Mouse (Mus musculus) yolk sac, embryonic 10.5 days (tissue): ENCODE measurements at regions not wholly inside any gene's neighbourhood (a gene's known extent, or its start where the extent isn't known, plus 50 kb on each side); places are given as distances from the start of the nearest gene placed in this dataset.

Experiments used
- DNase-seq: peaks from one replicate; pipeline ENCODE4 v3.0.0-alpha.2; 2017; ENCODE audit warnings: low spot score

DNA sequence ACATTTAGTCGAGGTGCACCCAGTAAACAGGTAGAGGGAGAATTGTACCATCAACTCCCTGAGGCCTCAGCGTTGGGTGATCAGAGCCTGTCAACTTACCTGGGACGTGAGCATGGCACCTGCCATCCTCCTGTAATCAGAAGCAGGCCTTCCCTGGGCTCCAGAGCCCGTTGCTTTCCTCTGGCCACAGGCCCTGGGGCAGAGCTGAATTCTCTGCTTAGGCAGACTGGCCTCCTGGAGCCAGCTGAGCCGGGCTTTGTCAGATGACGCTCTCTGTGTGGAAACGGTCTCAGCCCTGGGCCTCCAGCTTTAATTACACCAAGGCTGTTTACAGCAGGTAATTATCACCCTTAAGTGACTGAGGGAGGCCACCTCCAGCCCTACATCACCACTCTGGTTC is 92.6 kb upstream of the Pmepa1 start:
- DNase-seq, result no peak

DNA sequence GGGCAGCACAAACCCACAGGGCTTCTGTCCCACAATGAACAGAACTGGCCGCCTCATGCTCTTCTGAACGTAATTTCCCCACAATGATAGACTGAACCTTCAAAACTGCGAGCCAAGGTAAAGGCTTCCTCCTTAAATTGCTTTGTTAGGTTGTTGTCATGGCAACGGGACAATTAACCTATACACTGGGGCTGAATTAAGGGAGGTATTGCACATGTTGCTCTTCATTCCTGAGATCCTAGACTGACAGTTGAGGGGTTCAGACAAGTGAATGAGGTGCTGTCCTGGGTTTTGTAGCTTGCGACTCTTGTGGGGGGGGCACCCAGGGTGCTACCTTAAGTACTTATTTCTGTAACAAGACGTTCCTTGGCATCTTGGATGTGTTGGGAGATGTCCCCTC is 100.6 kb upstream of the Pmepa1 start:
- DNase-seq, result no peak

DNA sequence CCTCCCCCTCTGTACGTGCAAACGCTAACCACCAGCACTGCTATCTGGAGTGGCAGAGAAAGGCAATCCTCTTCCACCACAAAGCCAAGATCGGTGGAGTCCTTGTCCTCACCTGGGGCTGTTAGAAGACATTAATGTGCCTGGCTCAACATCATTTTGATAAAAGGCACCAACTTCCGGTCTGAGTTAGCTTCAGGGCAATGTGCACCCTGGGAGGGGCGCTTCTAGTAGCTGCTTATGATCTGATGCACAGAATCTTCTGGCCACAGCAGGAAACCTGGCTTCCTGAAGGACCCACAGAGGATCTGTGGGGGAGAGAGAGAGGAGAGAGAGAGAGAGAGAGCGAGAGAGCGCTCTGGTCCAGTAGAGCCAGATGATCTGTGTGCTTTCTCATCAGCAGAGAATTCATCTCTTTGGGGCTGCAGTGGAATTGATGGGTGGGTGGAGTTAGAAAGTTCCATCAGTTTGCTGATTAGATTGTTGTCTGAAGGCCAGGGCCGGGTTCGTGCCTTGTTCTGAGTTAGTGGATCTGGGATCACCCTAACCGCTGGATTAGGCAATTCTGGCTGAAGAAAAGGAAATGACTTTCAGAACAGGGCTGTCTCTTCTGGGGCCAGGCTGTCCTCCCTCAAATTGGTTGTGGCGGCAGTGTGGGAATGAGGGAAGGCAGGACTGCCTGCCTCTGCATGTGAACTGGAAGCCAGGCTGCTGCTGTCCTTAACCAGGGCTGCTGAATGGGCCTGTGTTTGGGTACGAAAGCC is 101.3 kb upstream of the Pmepa1 start:
- no peak for DNase-seq

DNA sequence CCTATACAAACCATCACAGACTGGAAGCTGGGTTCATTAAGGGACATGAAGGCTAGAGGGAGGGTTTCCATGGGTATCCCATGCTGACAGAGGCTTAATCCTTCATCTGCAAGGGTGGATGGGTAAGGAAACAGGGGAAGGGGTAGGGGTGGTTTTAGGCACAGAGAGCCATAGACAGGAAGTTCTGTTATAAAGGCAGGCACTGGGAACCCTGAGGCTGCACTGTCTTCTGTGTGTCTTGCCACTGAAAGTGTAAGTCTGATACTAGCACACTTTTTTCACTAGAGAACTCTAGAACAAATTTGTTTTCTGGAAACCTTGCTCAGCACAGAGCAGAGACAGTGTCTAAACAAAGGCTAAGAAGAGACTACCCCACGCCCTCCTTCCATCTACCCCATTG is 103.4 kb upstream of the Pmepa1 start:
- no peak for DNase-seq

DNA sequence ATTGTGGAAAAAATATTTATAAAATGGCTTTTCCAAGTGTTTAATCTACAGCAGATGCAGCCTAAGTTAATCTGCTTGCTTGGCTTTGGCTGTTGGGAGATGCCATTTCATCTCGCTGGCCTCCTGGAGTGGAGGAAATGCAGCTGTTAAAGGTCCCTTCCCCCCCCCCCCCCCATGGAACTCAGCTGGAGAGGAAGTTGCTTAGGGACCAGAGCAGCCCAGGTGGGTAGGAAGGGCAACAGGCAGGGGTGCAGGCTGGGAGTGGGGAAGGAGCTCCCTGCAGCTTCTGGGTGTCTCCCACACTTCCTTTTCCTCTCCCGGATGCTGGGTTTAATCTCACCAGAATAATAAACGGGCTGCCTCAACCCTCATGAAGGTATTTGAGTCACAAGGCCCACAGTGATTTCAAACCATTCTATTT is 104.0 kb upstream of the Pmepa1 start:
- no peak for DNase-seq

DNA sequence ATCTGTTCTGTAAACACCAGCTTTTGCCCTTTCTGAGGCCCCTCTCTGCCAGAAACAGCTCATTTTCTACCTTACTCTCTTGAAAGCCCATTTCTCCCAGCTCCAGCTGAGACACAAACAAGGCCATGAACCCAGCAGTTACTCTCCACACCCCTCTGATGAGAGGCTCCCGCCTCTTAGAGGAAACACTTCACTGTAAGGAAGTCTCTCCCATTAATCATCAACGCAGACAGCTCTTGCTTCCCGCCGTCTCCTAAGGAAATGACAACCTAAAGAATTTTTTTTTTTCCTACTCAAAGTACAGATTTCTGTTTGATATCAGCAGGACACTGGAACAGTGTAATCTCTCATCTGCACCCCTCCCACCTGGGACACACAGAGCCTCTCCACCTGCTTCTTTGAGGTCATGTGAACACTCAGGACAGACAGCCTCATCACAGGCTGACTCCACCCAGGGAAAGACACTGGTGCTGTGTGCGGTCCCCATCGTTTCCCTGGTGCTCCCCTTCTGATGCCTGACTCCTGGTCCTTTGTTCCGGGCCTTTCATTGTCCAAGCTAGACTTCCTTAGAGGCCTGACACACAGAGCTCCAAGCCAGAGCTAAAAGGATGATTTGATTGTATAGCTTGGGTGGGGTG is 106.0 kb upstream of the Pmepa1 start:
- no peak for DNase-seq

DNA sequence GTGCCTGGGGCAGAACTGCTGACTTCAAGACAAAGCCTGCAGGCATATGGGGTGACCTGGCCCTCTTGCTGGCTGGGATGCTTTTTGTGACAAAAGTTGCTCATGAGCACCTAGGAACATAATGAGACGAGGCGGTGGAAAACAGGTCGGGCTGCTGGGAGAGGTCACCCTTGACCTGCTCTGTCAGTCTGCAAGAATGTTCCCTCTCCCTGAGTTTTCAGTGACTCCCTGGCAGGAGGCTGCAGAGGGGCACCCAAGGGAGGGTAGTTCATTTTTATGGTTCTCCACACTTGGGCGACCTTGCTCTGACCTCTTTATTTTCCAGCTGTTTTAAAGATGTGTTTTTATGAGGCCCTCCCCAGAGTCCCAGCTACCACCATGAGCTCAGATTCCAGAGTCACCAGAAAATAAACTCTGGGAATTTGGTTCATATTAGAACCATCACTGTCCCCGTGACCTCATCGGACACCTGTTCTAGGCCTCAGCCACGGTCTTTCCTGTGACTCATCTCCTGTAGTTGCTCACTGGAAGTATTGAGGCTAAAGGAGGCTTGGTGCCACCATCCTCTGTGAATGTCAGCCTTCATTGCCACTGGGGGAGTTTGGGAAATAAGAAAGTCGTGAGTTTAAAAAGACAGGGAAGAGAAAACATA is 108.7 kb upstream of the Pmepa1 start:
- DNase-seq, result no peak

DNA sequence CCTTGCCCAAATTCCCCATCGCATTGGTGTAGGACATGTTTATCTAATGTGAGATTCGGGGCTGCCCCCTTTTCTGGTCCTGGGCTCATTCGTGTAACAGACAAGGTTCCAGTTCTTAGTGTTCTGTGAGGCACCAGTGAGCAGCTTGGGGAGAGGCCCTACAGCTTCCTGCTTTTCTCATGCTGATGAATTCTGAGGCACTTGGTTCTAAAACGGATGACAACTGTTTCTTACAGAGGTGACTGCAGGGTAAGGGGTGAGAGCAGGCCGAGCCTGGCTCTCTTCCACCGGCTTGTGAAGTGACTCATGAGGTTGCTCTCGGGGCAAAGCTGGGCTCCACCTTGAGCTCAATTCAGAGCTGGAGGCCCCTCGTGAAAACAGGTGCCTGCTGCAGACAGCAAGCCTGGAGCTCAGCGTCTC is 109.4 kb upstream of the Pmepa1 start:
- DNase-seq, result no peak

DNA sequence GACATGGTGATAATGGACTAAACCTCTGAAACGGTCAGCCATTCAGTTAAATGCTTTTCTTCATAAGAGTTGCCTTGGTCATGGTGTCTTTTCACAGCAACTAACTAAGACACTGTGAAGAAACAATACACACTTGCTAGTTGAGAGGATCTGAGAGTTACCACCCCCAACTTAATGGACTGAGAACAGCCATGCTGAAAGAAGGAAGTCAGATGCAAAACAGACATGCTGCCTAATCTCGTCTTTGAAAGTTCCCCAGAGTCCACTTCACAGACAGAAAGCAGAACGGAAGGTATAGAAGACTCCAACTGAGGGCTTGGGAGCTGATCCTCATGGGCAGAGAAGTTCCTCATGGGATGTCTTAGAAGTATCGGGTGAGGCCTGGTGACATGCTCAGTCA is 111.8 kb upstream of the Pmepa1 start:
- no peak for DNase-seq

DNA sequence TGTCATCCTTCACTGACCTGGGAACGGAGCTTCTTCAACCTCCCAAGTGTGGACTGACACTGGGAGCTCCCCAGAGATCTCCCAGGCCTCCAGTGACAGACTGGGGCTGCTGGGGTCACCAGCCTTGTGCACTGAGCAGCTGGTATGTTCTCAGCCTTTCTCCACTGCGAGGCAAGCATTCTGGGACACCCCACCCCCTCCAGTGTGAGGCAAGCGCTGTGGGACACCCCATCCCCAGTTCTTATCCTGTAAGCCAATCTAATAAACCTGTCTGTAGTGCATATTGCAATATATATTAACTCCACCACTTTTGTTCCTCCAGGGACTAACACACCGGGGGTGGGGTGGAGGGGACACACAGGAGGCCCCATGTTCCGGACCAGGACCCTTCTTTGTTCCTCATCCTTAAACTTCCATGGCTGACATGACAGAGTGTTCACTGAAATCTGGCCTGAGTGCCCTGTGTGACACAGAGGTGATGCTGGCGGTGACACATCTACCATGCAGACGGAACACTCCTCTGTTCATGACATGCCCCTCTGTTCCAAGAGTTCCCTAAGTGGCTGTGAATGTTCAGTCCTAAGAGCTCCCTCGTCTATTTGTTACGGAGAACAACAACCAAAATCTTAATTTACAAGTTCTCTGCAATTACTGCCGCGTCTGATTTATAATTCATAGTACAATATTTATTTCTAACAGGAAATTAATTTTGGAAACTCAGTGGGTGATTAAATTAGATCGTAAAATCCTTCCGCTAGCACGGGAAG is 116.4 kb upstream of the Pmepa1 start:
- no peak for DNase-seq

DNA sequence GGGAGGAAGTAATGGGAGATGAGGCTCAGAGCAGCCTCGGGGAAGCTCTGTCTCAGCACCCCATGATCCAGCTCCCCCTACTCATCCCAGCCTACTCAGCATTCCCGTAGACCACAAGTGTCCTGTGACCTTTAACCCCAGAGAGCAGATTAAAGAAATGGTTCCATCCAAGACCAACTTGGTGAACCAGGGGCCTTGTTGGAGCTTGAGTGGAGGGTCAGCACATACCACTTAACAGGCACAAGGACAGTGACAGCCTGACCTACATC is 116.9 kb upstream of the Pmepa1 start:
- no peak for DNase-seq

DNA sequence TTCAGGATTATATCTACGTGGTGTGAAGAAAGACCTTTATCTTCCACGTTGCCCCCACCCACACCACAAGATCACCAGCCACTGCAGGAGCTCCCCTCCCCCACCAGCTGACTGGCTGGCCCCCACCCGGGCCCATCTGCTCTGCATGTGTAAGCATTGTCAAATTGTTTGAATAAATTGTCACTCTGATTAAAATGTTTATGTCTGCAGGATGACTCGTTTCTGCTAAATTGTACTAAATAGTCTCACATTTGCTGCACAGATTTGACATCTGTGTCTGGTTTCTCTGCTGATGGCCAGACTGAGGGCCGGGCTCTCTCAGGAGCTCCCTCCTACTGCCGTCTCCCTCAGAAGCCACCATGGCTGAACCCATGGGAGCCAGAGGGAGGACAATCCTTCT is 119.2 kb upstream of the Pmepa1 start:
- DNase-seq, result no peak

DNA sequence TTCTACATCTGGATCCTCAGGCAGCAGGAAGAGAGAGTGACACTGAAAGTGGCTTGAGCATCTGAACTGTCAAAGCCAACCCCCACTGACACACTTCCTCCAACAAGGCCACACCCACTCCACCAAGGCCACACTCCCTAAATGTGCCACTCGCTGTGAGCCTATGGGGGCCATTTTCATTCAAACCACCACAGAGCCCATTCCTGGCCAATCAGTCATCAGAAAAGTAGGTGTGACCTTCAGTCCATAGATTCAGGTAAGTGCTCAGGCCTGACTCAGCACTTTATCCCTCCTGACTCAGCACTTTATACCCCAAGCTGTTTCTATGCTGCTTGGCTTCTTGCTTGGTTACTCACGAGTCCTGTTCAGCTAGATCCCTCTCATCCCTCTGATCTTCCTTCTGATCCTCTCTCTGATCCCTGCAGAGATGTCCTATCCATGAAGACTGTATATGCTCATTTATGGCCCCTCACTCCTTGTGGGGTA is 121.6 kb upstream of the Pmepa1 start:
- no peak for DNase-seq

DNA sequence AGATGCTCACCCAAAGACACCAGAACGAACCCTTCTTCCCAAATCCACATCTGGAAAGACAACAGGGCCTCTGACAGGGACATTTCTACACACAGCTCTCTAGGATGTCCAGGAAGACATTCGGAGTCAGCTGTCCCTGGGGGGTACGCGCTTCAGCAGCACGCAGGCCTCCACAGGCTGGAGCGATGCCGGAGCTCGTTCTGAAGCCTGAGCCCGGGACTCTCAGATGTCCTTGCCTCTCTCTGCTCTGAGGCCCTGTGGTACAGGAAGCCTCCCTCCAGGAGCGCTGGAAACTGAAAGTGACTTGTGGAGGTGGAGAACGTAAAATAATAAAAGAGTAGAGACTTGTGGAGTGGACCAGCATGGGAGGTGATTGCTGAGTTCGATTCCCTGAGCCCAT is 116.8 kb upstream of the 1700021F07Rik start:
- no peak for DNase-seq

DNA sequence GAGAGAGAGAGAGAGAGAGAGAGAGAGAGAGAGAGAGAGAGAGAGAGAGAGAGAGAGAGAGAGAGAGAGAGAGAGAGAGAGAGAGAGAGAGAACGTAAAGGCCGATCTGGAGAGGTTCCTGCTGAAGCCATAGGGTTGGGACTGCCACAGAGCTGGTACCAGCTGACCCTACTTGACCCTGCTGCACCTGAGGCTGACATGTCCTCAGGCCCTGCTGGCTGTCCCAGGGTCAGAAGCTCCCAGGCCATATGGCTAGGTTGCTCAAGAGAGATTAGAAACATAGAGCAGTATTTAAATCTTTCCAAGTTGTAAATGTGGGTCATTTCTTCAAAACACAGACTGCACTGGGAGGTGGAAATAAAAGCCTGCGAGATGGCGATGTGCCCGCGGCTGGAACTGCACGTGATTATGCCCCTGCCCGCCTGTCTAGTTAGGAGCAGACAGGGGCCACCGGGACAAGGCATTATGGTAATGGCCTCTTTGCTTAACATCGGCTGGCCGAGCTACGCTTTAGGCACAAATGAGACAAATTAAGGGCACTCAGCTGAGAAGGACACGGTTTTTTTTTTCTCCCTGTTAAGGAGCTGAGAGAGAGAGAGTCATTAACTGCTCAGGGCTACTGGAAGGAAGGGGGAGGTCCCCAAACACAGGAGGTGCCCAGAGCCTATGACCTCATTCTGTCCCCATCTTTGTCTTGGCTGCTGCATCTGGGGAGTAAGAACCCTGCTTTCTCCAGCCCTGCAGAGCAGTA is 115.9 kb upstream of the 1700021F07Rik start:
- no peak for DNase-seq

DNA sequence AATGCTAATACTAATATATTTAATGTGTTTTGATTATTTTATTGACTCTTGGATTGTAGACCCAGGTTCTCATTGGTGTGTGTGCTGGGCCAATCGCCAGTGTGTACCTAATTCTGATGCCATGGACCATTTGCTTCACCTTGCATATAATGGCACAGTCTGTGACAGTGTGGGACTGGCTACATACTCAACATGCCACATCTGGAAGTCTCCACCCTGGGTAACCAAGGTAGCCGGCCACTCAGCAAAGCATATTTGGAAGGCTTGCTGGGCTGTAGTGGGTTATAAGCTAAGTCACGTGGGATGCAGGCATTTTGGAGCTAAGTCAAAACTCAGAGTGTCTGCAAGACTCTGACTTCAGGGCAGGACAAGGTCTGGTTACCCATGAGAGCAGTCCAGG is 115.3 kb upstream of the 1700021F07Rik start:
- DNase-seq, result no peak

DNA sequence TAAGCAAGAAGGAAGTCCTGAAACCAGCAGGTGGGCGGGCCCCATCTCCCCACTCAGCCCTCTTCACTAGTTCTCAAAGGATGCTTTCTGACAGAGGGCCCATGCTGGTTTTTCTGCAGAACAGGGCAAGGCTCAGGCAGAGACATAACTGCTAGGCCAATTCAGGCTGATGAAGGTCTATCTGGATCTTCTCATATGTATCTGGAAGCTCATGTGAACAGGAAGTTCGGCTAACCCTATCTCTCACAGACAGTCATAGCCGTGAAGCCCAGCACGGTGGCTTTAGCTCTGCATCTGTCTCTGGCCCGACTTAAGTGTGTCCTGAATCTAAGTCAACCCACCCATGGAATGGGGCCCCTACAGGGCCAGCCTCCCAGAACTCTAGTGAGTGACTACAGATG is 113.7 kb upstream of the 1700021F07Rik start:
- no peak for DNase-seq

DNA sequence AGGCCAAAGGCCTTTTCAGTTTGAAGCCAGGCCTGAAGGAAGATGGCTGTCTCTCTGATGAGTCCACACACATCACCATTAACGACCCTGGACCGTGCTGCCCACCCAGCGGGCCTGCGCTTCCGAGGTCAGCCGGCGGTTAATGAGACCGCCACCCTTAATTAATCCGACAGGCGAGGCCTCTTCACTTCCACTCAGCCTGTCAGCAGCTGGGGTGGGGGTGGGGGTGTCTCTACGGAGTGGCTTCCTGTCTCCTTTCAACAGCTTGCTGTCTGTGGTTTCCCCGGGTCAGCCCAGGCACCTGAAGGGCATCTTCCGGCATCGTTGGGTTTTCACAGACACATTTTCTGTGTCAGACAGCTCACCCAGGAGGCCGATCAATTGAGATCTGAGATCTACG is 113.0 kb upstream of the 1700021F07Rik start:
- DNase-seq, result no peak

DNA sequence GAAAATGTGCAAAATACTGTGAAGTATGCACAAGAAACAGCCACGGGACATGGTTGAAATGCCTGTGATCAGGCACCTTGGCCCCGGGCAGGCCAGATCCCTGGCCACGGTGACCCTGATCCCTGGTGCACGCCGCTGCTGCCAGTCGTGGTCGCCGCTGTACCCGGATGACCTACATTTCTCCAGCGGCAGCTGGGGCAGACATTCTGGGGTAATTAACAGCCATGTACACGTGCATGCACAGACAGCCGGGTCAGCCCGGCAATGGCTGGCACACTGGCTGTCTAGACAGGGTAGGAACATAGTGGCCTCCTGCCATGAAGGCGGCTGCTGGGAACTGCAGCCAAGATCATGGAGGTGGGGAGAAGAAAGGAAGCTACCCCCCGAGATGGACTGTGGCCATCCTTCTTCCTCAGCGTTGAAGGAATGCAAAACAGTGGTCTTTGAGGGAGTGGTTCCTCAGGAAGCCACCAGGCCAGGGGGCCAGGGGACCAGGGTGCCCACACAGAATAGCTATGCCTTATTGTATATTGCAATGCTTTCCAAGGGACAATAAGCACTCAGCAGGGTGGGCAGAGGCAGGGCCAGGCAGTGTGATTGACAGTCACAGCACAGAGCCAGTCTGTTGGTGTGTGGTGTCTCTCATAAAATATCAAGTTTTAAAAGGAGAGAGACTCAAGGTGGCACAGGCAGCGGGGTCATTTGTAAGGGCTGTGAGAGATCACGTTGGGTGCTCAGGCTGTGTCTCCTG is 108.3 kb upstream of the 1700021F07Rik start:
- no peak for DNase-seq

DNA sequence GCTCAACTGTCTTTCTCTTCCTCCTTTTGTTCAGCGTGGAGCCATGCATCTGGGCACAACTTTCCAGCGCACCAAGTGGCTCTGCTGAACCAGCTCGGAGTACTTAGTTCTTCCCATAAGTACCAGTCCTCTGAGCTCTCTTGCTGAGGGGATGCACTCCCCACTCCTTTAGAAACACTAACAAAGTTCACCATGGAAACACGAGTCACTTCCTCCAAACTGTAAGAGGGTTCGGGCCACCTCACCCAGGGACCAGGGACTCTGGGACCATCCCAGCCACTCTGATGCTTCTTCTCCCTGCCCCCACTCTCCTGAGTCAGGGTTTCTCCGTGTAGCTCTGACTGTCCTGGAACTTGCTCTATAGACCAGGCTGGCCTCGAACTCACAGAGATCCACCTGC is 107.0 kb upstream of the 1700021F07Rik start:
- DNase-seq, result no peak

DNA sequence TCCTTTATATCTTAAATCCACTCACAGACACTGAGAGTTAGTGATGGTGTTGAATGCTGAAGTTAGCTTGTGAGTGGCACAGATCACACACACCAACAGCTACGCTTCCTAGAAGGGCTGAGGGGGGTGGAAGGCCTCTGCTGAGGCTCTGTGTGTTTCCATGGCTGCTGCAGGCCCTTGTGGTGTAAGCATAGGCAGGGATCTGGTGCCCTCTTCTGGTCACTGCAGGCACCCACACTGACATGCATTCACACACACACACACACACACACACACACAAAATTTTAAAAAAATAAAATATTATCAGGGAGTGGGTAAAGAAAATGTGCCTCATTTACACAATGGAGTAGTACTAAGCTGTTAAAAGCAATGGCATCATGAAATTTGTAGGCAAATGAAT is 105.5 kb upstream of the 1700021F07Rik start:
- no peak for DNase-seq
